Mouse (Mus musculus) midbrain, embryonic 14.5 days (tissue): Measurements from ENCODE around the gene E2f2. TPM values are rescaled to one million over a fixed set of nuclear protein-coding genes. Genes with fewer than 3 reads are reported as not detected.

ENCODE experiments used
- ATAC-seq: fragments of 200-750 bp; cut with Nextera tagmentation; 2 replicates; pipeline ENCODE4 v1.8.0; 2017; ENCODE audit warnings: moderate number of reproducible peaks, moderate library complexity; ENCODE audit not compliant: low FRiP score, low TSS enrichment
- DNase-seq: peaks from one replicate; pipeline ENCODE4 v3.0.0-alpha.2; 2015
- H3K27ac ChIP-seq: fragments of 300-500 bp; sonication (generic); replicated peaks from 2 replicates; pipeline ENCODE4 v1.5.1; 2014; ENCODE audit warnings: mild to moderate bottlenecking, low read depth, low read length, moderate library complexity
- H3K27me3 ChIP-seq: fragments of 300-500 bp; sonication (generic); 2 replicates; pipeline ENCODE4 v1.6.1; 2014; ENCODE audit warnings: low read length, control low read depth, mixed read lengths; ENCODE audit not compliant: control insufficient read depth, insufficient read depth
- H3K36me3 ChIP-seq: fragments of 300-500 bp; sonication (generic); 2 replicates; pipeline ENCODE4 v1.6.1; 2014; ENCODE audit warnings: low read length, control low read depth; ENCODE audit not compliant: control insufficient read depth, insufficient read depth
- H3K4me1 ChIP-seq: fragments of 300-500 bp; sonication (generic); 2 replicates; pipeline ENCODE4 v1.6.1; 2014; ENCODE audit warnings: mild to moderate bottlenecking, antibody characterized with exemption, low read length, control low read depth; ENCODE audit not compliant: control insufficient read depth, insufficient read depth
- H3K4me2 ChIP-seq: fragments of 300-500 bp; sonication (generic); 2 replicates; pipeline ENCODE4 v1.6.1; 2014; ENCODE audit warnings: mild to moderate bottlenecking, low read length, moderate library complexity
- H3K4me3 ChIP-seq: fragments of 300-500 bp; sonication (generic); replicated peaks from 2 replicates; pipeline ENCODE4 v1.5.1; 2014; ENCODE audit warnings: low read depth, low read length
- H3K9ac ChIP-seq: fragments of 300-500 bp; sonication (generic); replicated peaks from 2 replicates; pipeline ENCODE4 v1.6.1; 2014; ENCODE audit warnings: mild to moderate bottlenecking, low read length, moderate library complexity
- H3K9me3 ChIP-seq: fragments of 300-500 bp; sonication (generic); 2 replicates; pipeline ENCODE4 v1.6.1; 2016; ENCODE audit warnings: low read length, control low read depth, mixed read lengths; ENCODE audit not compliant: control insufficient read depth
- WGBS: fragments of 180-500 bp; shearing (Covaris S2); extraction: QIAGEN DNeasy Blood & Tissue Kit; methylation state at CpG from one replicate; pipeline ENCODE4 v1.1.7; 2014; 5-methylcytosine and 5-hydroxymethylcytosine counted together
- polyA plus RNA-seq: library from polyadenylated mRNA; unstranded; fragments of >200 nt; fragmentation: Nextera tagmentation; extraction: Ambion mirVana; gene quantifications from 2 replicates; pipeline ENCODE4 v1.2.1, GENCODE M21; 2014

Gene E2f2
- polyA plus RNA-seq, 1 experiment from 2014 or later, result 1.7 TPM

DNA sequence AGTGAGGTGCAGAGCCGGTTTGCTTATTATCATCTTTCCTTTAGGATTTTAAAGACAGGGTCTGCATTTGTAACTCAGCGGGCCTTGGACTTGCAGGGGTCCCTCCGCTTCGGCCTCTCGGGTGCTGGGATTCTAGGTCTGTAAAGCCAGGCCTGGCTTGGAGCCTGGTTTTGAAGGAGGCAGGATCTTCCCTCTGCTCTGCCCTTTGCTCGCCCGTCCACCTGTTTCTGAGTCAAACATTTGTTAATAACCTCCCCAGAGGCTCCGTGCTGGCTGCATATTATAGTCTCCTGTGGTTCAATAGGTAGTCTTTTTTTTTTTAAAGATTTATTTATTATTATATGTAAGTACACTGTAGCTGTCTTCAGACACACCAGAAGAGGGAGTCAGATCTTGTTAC is 43.4 kb downstream of the E2f2 start:
- DNase-seq (no peak), ATAC-seq (no peak)
- no peaks in the 10 kb centered on the region for H3K9me3 ChIP-seq
- H3K4me1 ChIP-seq, result peaks cover 12% of the 10 kb centered on the region
- no peak overlapping the region for H3K27ac ChIP-seq
- H3K27me3 ChIP-seq, result 0 out of 2 replicates have a peak, but pooled peaks cover 4% of the 10 kb centered on the region
- no peak overlapping the region for H3K4me3 ChIP-seq
- 90% methylated on average over 8 of the region's 8 CpGs for WGBS
- H3K36me3 ChIP-seq, result no peaks in the 10 kb centered on the region
- H3K9ac ChIP-seq, result no peak overlapping the region
- H3K4me2 ChIP-seq, result no peak overlapping the region

DNA sequence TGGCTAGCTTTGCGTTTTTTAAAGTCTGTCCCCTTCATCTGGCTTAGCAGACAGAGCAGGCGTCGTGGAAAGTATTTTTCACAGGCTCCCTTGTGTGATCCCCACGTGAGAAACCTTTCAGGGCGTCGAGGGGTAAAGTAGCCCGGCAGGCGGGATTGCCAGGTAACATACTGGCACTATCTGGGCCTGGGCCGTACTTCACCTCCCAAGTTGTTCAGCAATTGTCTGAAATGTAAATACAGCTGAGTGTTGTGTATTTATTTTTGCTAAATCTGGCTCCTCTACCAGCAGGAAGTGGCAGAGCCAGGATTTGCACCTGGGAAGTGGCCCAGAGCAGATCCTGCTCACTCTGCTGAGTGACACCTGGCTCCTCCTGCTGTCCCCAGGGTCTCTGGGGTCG is 44.9 kb downstream of the E2f2 start:
- H3K36me3 ChIP-seq, result no peaks in the 10 kb centered on the region
- H3K27me3 ChIP-seq, result 0 out of 2 replicates have a peak, but pooled peaks cover 4% of the 10 kb centered on the region
- H3K9me3 ChIP-seq, result no peaks in the 10 kb centered on the region
- WGBS, result 75% methylated on average over 10 of the region's 10 CpGs
- ATAC-seq (no peak), DNase-seq (no peak)
- H3K9ac ChIP-seq, result no peak overlapping the region
- peaks cover 12% of the 10 kb centered on the region for H3K4me1 ChIP-seq
- no peak overlapping the region for H3K27ac ChIP-seq
- no peak overlapping the region for H3K4me2 ChIP-seq
- no peak overlapping the region for H3K4me3 ChIP-seq

- no peak overlapping the region for H3K4me3 ChIP-seq
- no peaks in the 10 kb centered on the region for H3K9me3 ChIP-seq
- ATAC-seq, result no peak
- H3K27me3 ChIP-seq, result 0 out of 2 replicates have a peak, but pooled peaks cover 4% of the 10 kb centered on the region
- peak; percentile 66 for DNase-seq
- H3K4me2 ChIP-seq, result peak overlapping the region; percentile 30; the same call in 1 of the 2 replicates
- no peaks in the 10 kb centered on the region for H3K36me3 ChIP-seq
- 9% methylated on average over 18 of the region's 18 CpGs for WGBS
- peaks cover 17% of the 10 kb centered on the region for H3K4me1 ChIP-seq
- peak overlapping the region; percentile 26 for H3K9ac ChIP-seq
- H3K27ac ChIP-seq, result peak overlapping the region; percentile 50
Measured at GRCm38 (mm10) chr4:136218595-136219214, 46.5 kb downstream of the E2f2 start.

DNA sequence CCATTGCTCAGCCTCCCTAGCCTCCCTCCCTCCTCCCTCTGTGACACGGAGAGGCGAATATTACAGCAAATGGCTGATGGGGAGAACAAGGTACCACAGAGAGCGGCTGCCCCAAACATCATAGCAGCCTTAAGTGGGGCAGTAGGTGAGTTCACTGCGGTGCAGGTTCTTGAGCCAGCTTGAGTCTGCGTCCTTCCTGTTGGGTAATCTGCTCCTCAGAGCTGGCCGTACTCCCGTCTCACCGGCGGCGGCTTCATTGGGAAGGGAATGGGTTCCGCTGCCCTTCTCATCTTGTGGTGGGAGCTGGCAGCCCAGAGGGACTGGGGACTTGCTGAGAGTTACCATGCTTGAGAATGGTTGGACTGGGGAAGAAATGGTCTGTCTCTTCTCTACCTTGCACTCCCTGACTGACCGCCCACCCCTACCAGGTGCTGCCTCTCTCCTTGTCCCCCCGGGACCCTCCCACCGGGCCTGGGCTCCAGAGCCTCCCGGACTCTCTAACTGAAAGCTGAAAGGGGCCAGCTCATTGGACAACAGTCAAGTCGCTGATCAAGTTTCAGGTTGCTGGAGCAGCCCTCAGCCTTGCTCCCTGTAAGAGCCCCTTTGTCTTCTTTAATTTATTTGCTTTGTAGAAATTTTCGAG is 48.1 kb downstream of the E2f2 start:
- Histone ChIP-seq H3K27me3 (0 out of 2 replicates have a peak, but pooled peaks cover 4% of the 10 kb centered on the region), H3K4me3 (no peak overlapping the region), H3K9me3 (no peaks in the 10 kb centered on the region), H3K27ac (no peak overlapping the region), H3K4me1 (peaks cover 26% of the 10 kb centered on the region), H3K36me3 (no peaks in the 10 kb centered on the region), H3K9ac (no peak overlapping the region), H3K4me2 (no peak overlapping the region)
- 9% methylated on average over 17 of the region's 17 CpGs for WGBS
- no peak for ATAC-seq
- DNase-seq, result no peak

DNA sequence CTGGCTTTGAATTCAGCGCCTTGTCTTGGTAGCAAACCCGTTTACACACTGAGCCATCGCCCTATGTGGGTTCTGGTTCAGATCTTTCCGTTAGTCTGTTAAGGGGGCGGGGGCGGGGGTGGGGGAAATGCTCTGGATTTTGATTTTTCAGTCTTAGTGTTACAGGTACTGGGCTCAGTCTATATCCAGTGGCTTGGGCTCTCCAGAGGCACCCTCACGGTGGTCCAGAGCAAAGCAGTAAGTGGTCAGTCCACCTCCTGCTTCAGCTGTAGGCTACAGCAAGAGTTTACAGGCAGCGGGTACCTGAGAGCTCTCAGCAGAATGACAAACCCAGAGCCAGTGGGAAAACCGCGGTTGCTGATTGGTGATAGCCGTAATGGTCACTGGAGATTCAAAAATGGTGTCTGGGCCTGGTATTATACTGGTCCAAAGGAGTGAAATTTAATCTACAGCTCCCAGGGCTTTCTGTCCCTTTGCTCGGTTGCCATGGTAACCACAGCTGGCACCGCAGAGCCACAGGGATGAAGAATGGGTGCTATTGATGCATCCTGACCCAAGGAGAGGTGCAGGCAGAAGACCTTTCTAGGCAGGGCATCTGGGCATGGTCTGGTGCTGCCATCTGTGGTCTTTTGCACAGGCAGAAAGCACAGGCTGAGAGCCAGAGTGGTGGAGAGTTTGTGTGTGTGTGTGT is 51.5 kb downstream of the E2f2 start:
- DNase-seq, result peak; percentile 79
- H3K4me1 ChIP-seq, result peaks cover 20% of the 10 kb centered on the region
- 0 out of 2 replicates have a peak, but pooled peaks cover 4% of the 10 kb centered on the region for H3K27me3 ChIP-seq
- no peaks in the 10 kb centered on the region for H3K36me3 ChIP-seq
- no peak overlapping the region for H3K4me3 ChIP-seq
- H3K9ac ChIP-seq, result no peak overlapping the region
- no peaks in the 10 kb centered on the region for H3K9me3 ChIP-seq
- 51% methylated on average over 13 of the region's 13 CpGs for WGBS
- no peak overlapping the region for H3K4me2 ChIP-seq
- H3K27ac ChIP-seq, result peak overlapping the region; percentile 66
- ATAC-seq, result peak; percentile 37; the same call in 1 of the 2 replicates

- ATAC-seq (no peak), DNase-seq (no peak)
- WGBS, result 38% methylated on average over 5 of the region's 5 CpGs
- H3K4me2 ChIP-seq, result no peak overlapping the region
- H3K36me3 ChIP-seq, result no peaks in the 10 kb centered on the region
- H3K4me3 ChIP-seq, result no peak overlapping the region
- no peaks in the 10 kb centered on the region for H3K9me3 ChIP-seq
- no peak overlapping the region for H3K9ac ChIP-seq
- 0 out of 2 replicates have a peak, but pooled peaks cover 2% of the 10 kb centered on the region for H3K27me3 ChIP-seq
- H3K27ac ChIP-seq, result peak overlapping the region; percentile 66
- H3K4me1 ChIP-seq, result peaks cover 15% of the 10 kb centered on the region
Measured at GRCm38 (mm10) chr4:136224240-136224559, 52.0 kb downstream of the E2f2 start.

DNA sequence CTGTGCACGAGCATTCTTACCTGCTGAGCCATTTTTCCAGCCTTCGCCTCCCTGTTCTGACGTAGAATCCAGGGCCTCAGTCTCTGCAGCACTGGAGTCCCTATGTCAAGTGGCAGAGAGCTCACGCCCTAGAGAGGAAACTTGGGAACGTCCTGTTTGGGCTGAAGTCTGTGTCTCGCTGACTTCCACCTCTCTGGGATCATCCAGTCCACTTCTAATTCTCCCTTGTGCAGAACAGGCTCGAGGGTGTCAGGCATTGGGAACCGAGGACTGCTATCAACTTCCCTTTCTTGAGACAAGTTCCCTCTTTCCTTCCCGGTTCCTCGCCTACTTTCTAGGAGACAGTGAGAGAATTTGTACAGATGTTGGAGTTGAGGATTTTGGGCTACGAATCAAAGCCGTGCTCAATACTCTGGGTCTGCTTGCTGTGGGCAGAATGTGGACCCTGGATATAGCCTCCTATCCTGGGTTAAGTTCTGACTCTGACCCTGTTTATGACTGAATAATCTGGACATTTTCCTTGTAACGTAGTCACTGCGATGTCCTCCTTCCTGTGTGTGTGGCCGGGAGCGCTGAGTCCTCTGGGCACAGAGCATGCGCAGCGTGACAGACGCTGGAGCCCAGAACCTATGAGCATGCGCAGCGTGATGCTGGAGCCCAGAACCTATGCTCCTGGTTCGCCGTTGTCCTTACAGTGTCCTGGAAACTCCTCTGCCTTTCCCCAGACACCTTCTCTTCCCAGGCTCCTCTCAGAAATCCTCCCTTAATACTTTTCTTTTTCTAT is 52.7 kb downstream of the E2f2 start:
- Histone ChIP-seq H3K9me3 (no peaks in the 10 kb centered on the region), H3K9ac (no peak overlapping the region), H3K27me3 (no peaks in the 10 kb centered on the region), H3K4me3 (no peak overlapping the region), H3K36me3 (no peaks in the 10 kb centered on the region), H3K4me2 (no peak overlapping the region), H3K4me1 (peaks cover 14% of the 10 kb centered on the region), H3K27ac (peak overlapping the region; percentile 66)
- no peak for ATAC-seq
- DNase-seq, result no peak
- WGBS, result 85% methylated on average over 23 of the region's 23 CpGs

- H3K4me3 ChIP-seq, result no peak overlapping the region
- H3K4me2 ChIP-seq, result no peak overlapping the region
- H3K27me3 ChIP-seq, result no peaks in the 10 kb centered on the region
- ATAC-seq (no peak), DNase-seq (no peak)
- 82% methylated on average over 7 of the region's 7 CpGs for WGBS
- H3K27ac ChIP-seq, result no peak overlapping the region
- no peaks in the 10 kb centered on the region for H3K36me3 ChIP-seq
- no peaks in the 10 kb centered on the region for H3K9me3 ChIP-seq
- no peak overlapping the region for H3K9ac ChIP-seq
- H3K4me1 ChIP-seq, result peaks cover 14% of the 10 kb centered on the region
Measured at GRCm38 (mm10) chr4:136227408-136227807, 55.2 kb downstream of the E2f2 start.
